Mouse (Mus musculus) CH12.LX (cell line): ENCODE measurements around the gene Olfr1413.

Experiments
- CHD1 ChIP-seq: IDR thresholded peaks from 2 replicates; pipeline ENCODE4 v1.6.1; 2012; ENCODE audit warnings: low read depth, low read length, improper control_type of control experiment, inconsistent platforms
- CHD2 ChIP-seq: IDR thresholded peaks from 2 replicates; pipeline ENCODE4 v1.6.1; 2011; ENCODE audit warnings: low read length, improper control_type of control experiment
- CTCF ChIP-seq, 2 experiments: IDR thresholded peaks in 1 of 2; conservative IDR thresholded peaks in 1 of 2; 2 replicates each; pipeline ENCODE4 v1.5.1; 2011 to 2012; ENCODE audit warnings: low read depth in 2 of 2, low read length in 2 of 2, improper control_type of control experiment in 1 of 2, inconsistent platforms in 1 of 2, mild to moderate bottlenecking in 1 of 2, moderate library complexity in 1 of 2
- E2F4 ChIP-seq: IDR thresholded peaks from 2 replicates; pipeline ENCODE4 v1.6.1; 2011; ENCODE audit warnings: low read depth, low read length, improper control_type of control experiment; ENCODE audit not compliant: insufficient replicate concordance
- EP300 ChIP-seq: IDR thresholded peaks from 2 replicates; pipeline ENCODE4 v1.6.1; 2011; ENCODE audit warnings: low read length, improper control_type of control experiment
- JUN ChIP-seq: IDR thresholded peaks from 2 replicates; pipeline ENCODE4 v1.6.1; 2011; ENCODE audit warnings: low read depth, mild to moderate bottlenecking, low read length, improper control_type of control experiment, moderate library complexity; ENCODE audit not compliant: insufficient read depth
- MYC ChIP-seq: IDR thresholded peaks from 2 replicates; pipeline ENCODE4 v1.6.1; 2011; ENCODE audit warnings: low read depth, mild to moderate bottlenecking, improper control_type of control experiment, low read length
- POLR2A ChIP-seq: IDR thresholded peaks from 2 replicates; pipeline ENCODE4 v1.6.1; 2011; ENCODE audit warnings: low read depth, mild to moderate bottlenecking, improper control_type of control experiment, low read length
- POLR2AphosphoS2 ChIP-seq: IDR thresholded peaks from 2 replicates; pipeline ENCODE4 v1.6.1; 2011; ENCODE audit warnings: low read depth, low read length, improper control_type of control experiment
- RAD21 ChIP-seq: IDR thresholded peaks from 2 replicates; pipeline ENCODE4 v1.6.1; 2011; ENCODE audit warnings: low read depth, mild to moderate bottlenecking, low read length, improper control_type of control experiment, moderate library complexity
- UBTF ChIP-seq: IDR thresholded peaks from 2 replicates; pipeline ENCODE4 v1.6.1; 2012; ENCODE audit warnings: low read depth, mild to moderate bottlenecking, inconsistent platforms, low read length, improper control_type of control experiment, moderate library complexity
- USF1 ChIP-seq: IDR thresholded peaks from 2 replicates; pipeline ENCODE4 v1.6.1; 2014; ENCODE audit warnings: low read depth, mild to moderate bottlenecking, inconsistent platforms, low read length, improper control_type of control experiment
- USF2 ChIP-seq: conservative IDR thresholded peaks from 2 replicates; pipeline ENCODE4 v1.6.1; 2011; ENCODE audit warnings: low read depth, low read length, improper control_type of control experiment
- ZC3H11A ChIP-seq: IDR thresholded peaks from 2 replicates; pipeline ENCODE4 v1.6.1; 2012; ENCODE audit warnings: low read depth, mild to moderate bottlenecking, inconsistent platforms, low read length, improper control_type of control experiment

DNA sequence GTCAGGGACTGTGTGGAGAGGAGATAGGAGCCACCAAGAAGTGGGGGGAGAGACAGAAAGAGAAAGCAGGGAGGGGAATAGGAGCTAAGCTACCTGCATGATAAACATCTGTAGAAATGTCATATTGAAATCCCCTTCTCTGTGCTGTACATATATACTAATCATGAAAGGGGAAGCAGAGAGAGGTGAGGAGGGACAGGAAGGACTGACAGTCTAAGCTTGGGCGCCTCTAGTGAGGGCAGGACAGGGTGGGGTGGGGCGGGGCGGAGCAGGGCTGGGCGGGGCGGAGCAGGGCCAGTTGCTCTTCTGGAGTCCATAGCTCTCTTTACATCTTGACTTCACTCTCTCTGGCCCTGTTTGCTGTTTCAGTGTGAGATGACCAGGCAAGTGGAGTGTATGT, 34.1 kb upstream of the Olfr1413 start:
- TF ChIP-seq USF2 (no peak), CTCF (conservative IDR thresholded peaks at IDR 0.05 in 1 of 2, IDR thresholded peaks at IDR 0.05 in 1 of 2; ENCODE audit: low read depth in 2 of 2, low read length in 2 of 2) (no peak), ZC3H11A (no peak), UBTF (no peak), CHD1 (no peak), EP300 (peak; percentile 39; the same call in 1 of the 2 replicates), RAD21 (no peak), POLR2A (no peak), JUN (no peak), POLR2AphosphoS2 (no peak), E2F4 (no peak), MYC (no peak), USF1 (no peak), CHD2 (no peak)
